Mouse (Mus musculus) forebrain, embryonic 12.5 days (tissue): ENCODE data around the gene Sart1. TPM values are rescaled to one million over a fixed set of nuclear protein-coding genes. Genes with fewer than 3 reads are reported as not detected.

Source experiments
- ATAC-seq: fragments of 200-750 bp; cut with Nextera tagmentation; 2 replicates; pipeline ENCODE4 v1.8.0; 2017; ENCODE audit warnings: moderate TSS enrichment; ENCODE audit not compliant: low FRiP score
- H3K27ac ChIP-seq: fragments of 300-500 bp; sonication (generic); 2 replicates; pipeline ENCODE4 v1.5.1; 2016; ENCODE audit warnings: mild to moderate bottlenecking
- H3K27me3 ChIP-seq: fragments of 300-500 bp; sonication (generic); 2 replicates; pipeline ENCODE4 v1.6.1; 2016; ENCODE audit warnings: mild to moderate bottlenecking
- H3K36me3 ChIP-seq: fragments of 300-500 bp; sonication (generic); replicated peaks from 2 replicates; pipeline ENCODE4 v1.6.1; 2016; ENCODE audit warnings: mild to moderate bottlenecking
- H3K4me1 ChIP-seq: fragments of 300-500 bp; sonication (generic); 2 replicates; pipeline ENCODE4 v1.6.1; 2016
- H3K4me2 ChIP-seq: fragments of 300-500 bp; sonication (generic); 2 replicates; pipeline ENCODE4 v1.6.1; 2016; ENCODE audit warnings: mild to moderate bottlenecking, moderate library complexity
- H3K4me3 ChIP-seq: fragments of 300-500 bp; sonication (generic); replicated peaks from 2 replicates; pipeline ENCODE4 v1.5.1; 2016; ENCODE audit warnings: mild to moderate bottlenecking
- H3K9ac ChIP-seq: fragments of 300-500 bp; sonication (generic); 2 replicates; pipeline ENCODE4 v1.6.1; 2016; ENCODE audit warnings: mild to moderate bottlenecking
- H3K9me3 ChIP-seq: fragments of 300-500 bp; sonication (generic); 2 replicates; pipeline ENCODE4 v1.6.1; 2016
- WGBS: fragments of 180-500 bp; shearing (Covaris S2); methylation state at CpG from one replicate; pipeline ENCODE4 v1.1.7; 2016; 5-methylcytosine and 5-hydroxymethylcytosine counted together
- polyA plus RNA-seq: library from polyadenylated mRNA; unstranded; fragments of >200 nt; fragmentation: Nextera tagmentation; extraction: Ambion mirVana; gene quantifications from 2 replicates; pipeline ENCODE4 v1.2.1, GENCODE M21; 2016

Sart1 gene
- polyA plus RNA-seq, 1 experiment from 2014 or later: 125 TPM

DNA sequence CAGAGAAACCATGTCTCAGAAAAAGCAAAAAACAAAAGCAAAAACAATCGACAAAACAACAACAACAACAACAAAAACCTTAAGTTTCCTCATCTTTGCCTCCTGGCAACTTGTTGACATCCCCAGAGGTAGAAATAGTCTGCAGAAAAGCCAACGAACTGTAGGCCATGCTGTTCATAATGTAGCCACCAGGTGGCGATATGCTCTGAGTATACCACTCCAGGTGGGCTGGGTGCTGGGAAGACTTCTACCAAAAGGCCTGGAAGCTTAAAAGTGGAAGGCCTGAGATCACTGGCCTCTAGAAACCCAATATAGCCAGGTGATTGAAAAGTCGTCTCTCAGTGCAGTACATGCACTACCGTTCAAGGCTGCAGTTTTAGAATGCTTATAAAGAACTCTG is 50.5 kb downstream of the Sart1 start:
- 20% methylated on average over 5 of the region's 5 CpGs for WGBS
- Histone ChIP-seq H3K4me3 (no peak overlapping the region), H3K9ac (no peak overlapping the region), H3K4me1 (no peaks in the 10 kb centered on the region), H3K4me2 (no peak overlapping the region), H3K9me3 (no peaks in the 10 kb centered on the region), H3K27me3 (no peaks in the 10 kb centered on the region), H3K27ac (no peak overlapping the region), H3K36me3 (no peaks in the 10 kb centered on the region)
- ATAC-seq: no peak

DNA sequence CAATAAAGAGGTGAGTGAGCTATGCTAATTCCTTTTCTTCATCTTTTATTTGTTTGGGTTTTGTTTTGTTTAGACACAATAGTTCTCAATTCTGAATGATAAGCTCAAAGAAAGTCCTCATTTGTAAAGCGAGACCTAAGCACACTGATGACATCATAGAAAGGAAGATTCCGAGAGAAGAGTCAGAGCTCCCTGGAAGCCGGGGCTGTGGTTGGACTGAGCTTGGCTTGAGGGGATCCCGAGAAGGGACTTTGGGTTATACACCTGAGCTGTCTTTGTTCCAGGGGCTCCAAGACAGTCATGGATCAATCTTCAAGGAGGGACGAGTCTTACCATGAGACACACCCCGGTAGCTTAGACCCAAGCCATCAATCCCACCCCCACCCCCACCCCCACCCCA is 53.1 kb downstream of the Sart1 start, which contains the start of gene Catsper1:
Catsper1 (plus strand) TSS at position 301 of the 400 bp plus-strand sequence.
- H3K9me3 ChIP-seq: no peaks in the 10 kb centered on the region
- no peaks in the 10 kb centered on the region for H3K36me3 ChIP-seq
- no peak for ATAC-seq
- no peaks in the 10 kb centered on the region for H3K27me3 ChIP-seq
- no peak within 1 kb of the TSS for H3K9ac ChIP-seq
- 86% methylated on average over 6 of the region's 6 CpGs for WGBS
- no peak within 1 kb of the TSS for H3K4me3 ChIP-seq
- no peak within 1 kb of the TSS for H3K27ac ChIP-seq
- no peak within 1 kb of the TSS for H3K4me2 ChIP-seq
- no peaks in the 10 kb centered on the region for H3K4me1 ChIP-seq

- H3K4me3 ChIP-seq: no peak overlapping the region
- 86% methylated on average over 5 of the region's 5 CpGs for WGBS
- H3K9me3 ChIP-seq: no peaks in the 10 kb centered on the region
- no peaks in the 10 kb centered on the region for H3K4me1 ChIP-seq
- no peak overlapping the region for H3K4me2 ChIP-seq
- no peaks in the 10 kb centered on the region for H3K27me3 ChIP-seq
- no peak for ATAC-seq
- no peak overlapping the region for H3K9ac ChIP-seq
- H3K27ac ChIP-seq: no peak overlapping the region
- no peaks in the 10 kb centered on the region for H3K36me3 ChIP-seq
Observed at GRCm38 (mm10) chr19:5334741-5335140, 53.8 kb downstream of the Sart1 start.

DNA sequence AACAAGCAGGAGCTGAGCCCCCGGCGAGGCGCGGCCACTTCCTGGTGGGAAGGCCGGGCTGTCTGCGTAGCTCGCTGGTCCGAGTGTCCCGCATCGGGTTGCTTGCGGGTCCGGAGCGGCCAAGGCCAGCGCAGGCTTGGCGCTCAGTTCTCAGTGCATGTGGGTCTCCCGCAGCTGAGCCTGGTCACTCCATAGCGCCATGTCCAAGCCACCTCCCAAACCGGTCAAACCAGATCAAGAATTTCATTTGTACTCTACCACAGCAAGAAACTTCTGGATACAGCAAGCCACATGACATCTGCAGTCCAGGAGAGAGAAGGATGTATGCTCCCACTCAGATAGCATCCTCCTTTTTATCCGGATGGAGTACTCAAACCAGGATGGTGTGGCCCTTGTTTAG is 60.5 kb downstream of the Sart1 start:
- H3K4me3 ChIP-seq: no peak overlapping the region

More for the DNA sequence above, 60.5 kb downstream of the Sart1 start:
- Histone ChIP-seq H3K36me3 (no peaks in the 10 kb centered on the region), H3K4me1 (no peaks in the 10 kb centered on the region), H3K4me2 (no peak overlapping the region), H3K27ac (no peak overlapping the region), H3K9me3 (no peaks in the 10 kb centered on the region), H3K9ac (no peak overlapping the region), H3K27me3 (no peaks in the 10 kb centered on the region)
- WGBS: 81% methylated on average over 19 of the region's 19 CpGs
- no peak for ATAC-seq

Other genes with a start within 250 kb of the Sart1 start
- 29.4 and 30.9 TPM in 2 replicates for gene Pacs1, start 115.6 kb downstream of the Sart1 start, polyA plus RNA-seq
- 415 and 417 TPM in 2 replicates for gene Sf3b2, start 93.2 kb downstream of the Sart1 start, polyA plus RNA-seq
- 17.5 and 21.8 TPM in 2 replicates for gene Gal3st3, start 90.4 kb downstream of the Sart1 start, polyA plus RNA-seq
- gene Catsper1, start 53.0 kb downstream of the Sart1 start, polyA plus RNA-seq: not detected in 2 replicates
- gene Cst6, start 39.1 kb downstream of the Sart1 start, polyA plus RNA-seq: 0.66 and 0.67 TPM in 2 replicates
- gene Eif1ad, start 22.0 kb downstream of the Sart1 start, polyA plus RNA-seq: 75.7 and 78.3 TPM in 2 replicates
- gene Banf1, start 21.5 kb downstream of the Sart1 start, polyA plus RNA-seq: 416 and 423 TPM in 2 replicates
- gene Tsga10ip, start 13.8 kb upstream of the Sart1 start, polyA plus RNA-seq: not detected in 2 replicates
- gene Drap1, start 36.3 kb upstream of the Sart1 start, polyA plus RNA-seq: 257 and 260 TPM in 2 replicates
- 48.3 and 50.8 TPM in 2 replicates for gene AI837181, start 36.4 kb upstream of the Sart1 start, polyA plus RNA-seq
- not detected in 2 replicates for gene Fosl1, start 58.8 kb upstream of the Sart1 start, polyA plus RNA-seq
- 8.0 and 9.0 TPM in 2 replicates for gene Ccdc85b, start 69.2 kb upstream of the Sart1 start, polyA plus RNA-seq
- 122 and 128 TPM in 2 replicates for gene Fibp, start 71.9 kb upstream of the Sart1 start, polyA plus RNA-seq
- gene Ctsw, start 79.8 kb upstream of the Sart1 start, polyA plus RNA-seq: 3.1 and 3.7 TPM in 2 replicates
- gene Efemp2, start 85.3 kb upstream of the Sart1 start, polyA plus RNA-seq: 40.2 and 41.9 TPM in 2 replicates
- gene Mus81, start 99.7 kb upstream of the Sart1 start, polyA plus RNA-seq: 40.6 and 42.7 TPM in 2 replicates
- 3,168 and 3,195 TPM in 2 replicates for gene Cfl1, start 101.8 kb upstream of the Sart1 start, polyA plus RNA-seq
- 0.26 TPM in 1 of 2 replicates, not detected in the other for gene 1700020D05Rik, start 115.1 kb upstream of the Sart1 start, polyA plus RNA-seq
- gene Snx32, start 121.8 kb upstream of the Sart1 start, polyA plus RNA-seq: 29.3 and 29.5 TPM in 2 replicates
- gene Ovol1, start 171.9 kb upstream of the Sart1 start, polyA plus RNA-seq: 0.22 and 0.27 TPM in 2 replicates
- gene Ap5b1, start 179.3 kb upstream of the Sart1 start, polyA plus RNA-seq: 1.6 TPM in 2 replicates
- 162 and 191 TPM in 2 replicates for gene Rnaseh2c, start 213.2 kb upstream of the Sart1 start, polyA plus RNA-seq
- gene Kat5, start 221.5 kb upstream of the Sart1 start, polyA plus RNA-seq: 65.7 and 77.2 TPM in 2 replicates
- gene Rela, start 248.8 kb upstream of the Sart1 start, polyA plus RNA-seq: 34.1 and 36.9 TPM in 2 replicates